Mouse (Mus musculus) right cerebral cortex, adult 2 months (tissue): ENCODE measurements around the gene Retreg1.

Source experiments
- DNase-seq, 2 experiments: peaks; one replicate each; pipeline ENCODE4 v3.0.0; 2021 to 2022; ENCODE audit warnings: low spot score in 2 of 2

Gene Retreg1

GRCm38 (mm10) chr15:25843086-25843991 is at the start of gene Retreg1:
Gene Retreg1, plus strand, starts transcription at chr15:25843180.
- peak; percentile 70 to 75 for DNase-seq

- no peak for DNase-seq
Measured at GRCm38 (mm10) chr15:25794123-25794522, 48.9 kb upstream of the Retreg1 start.

- DNase-seq, result no peak
Measured at GRCm38 (mm10) chr15:25795496-25795895, 47.5 kb upstream of the Retreg1 start.

- no peak for DNase-seq
Measured at GRCm38 (mm10) chr15:25796353-25796752, 46.6 kb upstream of the Retreg1 start.

GRCm38 (mm10) chr15:25797179-25797578 is 45.8 kb upstream of the Retreg1 start:
- DNase-seq, result no peak

- no peak for DNase-seq
Measured at GRCm38 (mm10) chr15:25797888-25798287, 45.1 kb upstream of the Retreg1 start.

- no peak for DNase-seq
Measured at GRCm38 (mm10) chr15:25801726-25802125, 41.3 kb upstream of the Retreg1 start.

- peak; percentile 26 to 29 for DNase-seq
Measured at GRCm38 (mm10) chr15:25802194-25802593, 40.8 kb upstream of the Retreg1 start.

GRCm38 (mm10) chr15:25803111-25803510 is 39.9 kb upstream of the Retreg1 start:
- no peak for DNase-seq

- peak; percentile 81 to 86 for DNase-seq
Measured at GRCm38 (mm10) chr15:25805336-25806110, 37.5 kb upstream of the Retreg1 start.

GRCm38 (mm10) chr15:25806363-25806762 is 36.6 kb upstream of the Retreg1 start:
- DNase-seq, result no peak

- no peak for DNase-seq
Measured at GRCm38 (mm10) chr15:25806878-25807277, 36.1 kb upstream of the Retreg1 start.

- DNase-seq, result no peak
Measured at GRCm38 (mm10) chr15:25808677-25809460, 34.1 kb upstream of the Retreg1 start.

- DNase-seq, result no peak
Measured at GRCm38 (mm10) chr15:25809669-25810068, 33.3 kb upstream of the Retreg1 start.

GRCm38 (mm10) chr15:25811834-25812250 is 31.1 kb upstream of the Retreg1 start:
- DNase-seq, result peak in 1 of 2 experiments; percentile 31

GRCm38 (mm10) chr15:25812479-25812878 is 30.5 kb upstream of the Retreg1 start:
- DNase-seq, result no peak

GRCm38 (mm10) chr15:25814535-25814934 is 28.4 kb upstream of the Retreg1 start:
- no peak for DNase-seq

GRCm38 (mm10) chr15:25817191-25817590 is 25.8 kb upstream of the Retreg1 start:
- DNase-seq, result no peak

- no peak for DNase-seq
Measured at GRCm38 (mm10) chr15:25821981-25822380, 21.0 kb upstream of the Retreg1 start.

GRCm38 (mm10) chr15:25822656-25823055 is 20.3 kb upstream of the Retreg1 start:
- no peak for DNase-seq

GRCm38 (mm10) chr15:25826531-25826961 is 16.4 kb upstream of the Retreg1 start:
- DNase-seq, result peak; percentile 32 to 39

- no peak for DNase-seq
Measured at GRCm38 (mm10) chr15:25828464-25828863, 14.5 kb upstream of the Retreg1 start.
